Mouse (Mus musculus) kidney, adult 2 months (tissue): ENCODE data around the gene Ccnjl.

Experiments used
- CTCF ChIP-seq: fragments of 200-500 bp; conservative IDR thresholded peaks from 2 replicates; pipeline ENCODE4 v1.5.1; 2011; ENCODE audit warnings: low read depth, mild to moderate bottlenecking, control low read depth, low read length, moderate library complexity, mixed read lengths; ENCODE audit not compliant: insufficient read depth, insufficient read length
- POLR2A ChIP-seq: fragments of 200-500 bp; IDR thresholded peaks from one replicate; pipeline ENCODE4 v1.6.1; 2011; ENCODE audit warnings: low read depth, low read length, control low read depth

- TF ChIP-seq POLR2A (no peak), CTCF (no peak)
Observed at GRCm38 (mm10) chr11:43520521-43520920, 8.1 kb upstream of the Ccnjl start.
